Mouse (Mus musculus) gastrocnemius, postnatal 25 days (tissue): ENCODE measurements around the gene Sumo2. TPM values are rescaled to one million over a fixed set of nuclear protein-coding genes. Genes with fewer than 3 reads are reported as not detected.
A peak's percentile ranks its signal among the peaks of the same experiment; 100 is the strongest.
"Not testable (repeated sequence)": the region's sequence is repeated elsewhere in the genome, so short reads cannot be mapped to it uniquely, and the experiment has no call there.

Experiments used
- DNase-seq: peaks from one replicate; pipeline ENCODE4 v3.0.0; 2022
- long read RNA-seq, 2 experiments: library from polyadenylated mRNA; stranded (forward); transcript quantifications; one replicate each; pipeline ENCODE4 v2.0.0; 2021
- total RNA-seq, 2 experiments: library from RNA; stranded (reverse); gene quantifications; 1 replicate in 1 of 2; 2 replicates in 1 of 2; pipeline ENCODE4 v1.2.3; 2021

Gene Sumo2
- 100 to 1,000 TPM; 119 to 122 TPM for total RNA-seq
- long read RNA-seq, experiment 1, transcript Sumo2-207 (4 exons, 1,051 nt), result major isoform, 141 of 155 reads
- long read RNA-seq, experiment 1, partial matches to known transcripts, result 8 of 155 reads
- long read RNA-seq, experiment 1, other reads (novel, unspliced or antisense), result 3 of 155 reads
- long read RNA-seq, experiment 2, transcript Sumo2-207 (4 exons, 1,051 nt), result major isoform, 101 of 108 reads
- long read RNA-seq, experiment 2, partial matches to known transcripts, result 3 of 108 reads
- long read RNA-seq, experiment 2, other reads (novel, unspliced or antisense), result 3 of 108 reads

GRCm38 (mm10) chr11:115536038-115536681 is at the start of gene Sumo2:
Gene Sumo2 (minus strand): TSS chr11:115536276.
- peak; percentile 98 for DNase-seq

GRCm38 (mm10) chr11:115585573-115586100 is 49.6 kb upstream of the Sumo2 start:
- no peak for DNase-seq

- no peak for DNase-seq
These were observed 48.4 kb upstream of the Sumo2 start for GRCm38 (mm10) chr11:115584376-115585073.

- no peak for DNase-seq
These were observed 47.0 kb upstream of the Sumo2 start for GRCm38 (mm10) chr11:115582913-115583606.

- no peak for DNase-seq
These were observed 43.0 kb upstream of the Sumo2 start for GRCm38 (mm10) chr11:115579080-115579479.

GRCm38 (mm10) chr11:115564961-115565360 is 28.9 kb upstream of the Sumo2 start:
- DNase-seq, result no peak

- DNase-seq, result peak; percentile 94
These were observed 28.2 kb upstream of the Sumo2 start, which contains the start of gene Nup85 for GRCm38 (mm10) chr11:115564064-115564809. Gene Nup85 (plus strand): TSS chr11:115564434.

- no peak for DNase-seq
These were observed 27.3 kb upstream of the Sumo2 start for GRCm38 (mm10) chr11:115563406-115563805.

GRCm38 (mm10) chr11:115555717-115556116 is 19.6 kb upstream of the Sumo2 start:
- no peak for DNase-seq

- no peak for DNase-seq
These were observed 16.7 kb upstream of the Sumo2 start for GRCm38 (mm10) chr11:115552783-115553182.

- DNase-seq, result no peak
These were observed 7.5 kb upstream of the Sumo2 start for GRCm38 (mm10) chr11:115543571-115543970.

- DNase-seq, result no peak
These were observed 2.0 kb upstream of the Sumo2 start for GRCm38 (mm10) chr11:115538045-115538444.

- no peak for DNase-seq
These were observed 936 bp upstream of the Sumo2 start for GRCm38 (mm10) chr11:115536856-115537568.

GRCm38 (mm10) chr11:115535401-115536037 is 557 bp downstream of the Sumo2 start:
- DNase-seq, result peak; percentile 67

GRCm38 (mm10) chr11:115534759-115535371 is 1.2 kb downstream of the Sumo2 start:
- DNase-seq, result no peak

GRCm38 (mm10) chr11:115526446-115526845 is 9.6 kb downstream of the Sumo2 start:
- DNase-seq, result not testable (repeated sequence)

- DNase-seq, result no peak
These were observed 13.4 kb downstream of the Sumo2 start for GRCm38 (mm10) chr11:115522703-115523102.

- no peak for DNase-seq
These were observed 13.8 kb downstream of the Sumo2 start for GRCm38 (mm10) chr11:115522238-115522637.

GRCm38 (mm10) chr11:115521080-115521479 is 15.0 kb downstream of the Sumo2 start:
- DNase-seq, result no peak

- no peak for DNase-seq
These were observed 15.9 kb downstream of the Sumo2 start for GRCm38 (mm10) chr11:115520218-115520617.
